Mouse (Mus musculus): ENCODE measurements around the gene Carmil3.

Carmil3 gene

DNA sequence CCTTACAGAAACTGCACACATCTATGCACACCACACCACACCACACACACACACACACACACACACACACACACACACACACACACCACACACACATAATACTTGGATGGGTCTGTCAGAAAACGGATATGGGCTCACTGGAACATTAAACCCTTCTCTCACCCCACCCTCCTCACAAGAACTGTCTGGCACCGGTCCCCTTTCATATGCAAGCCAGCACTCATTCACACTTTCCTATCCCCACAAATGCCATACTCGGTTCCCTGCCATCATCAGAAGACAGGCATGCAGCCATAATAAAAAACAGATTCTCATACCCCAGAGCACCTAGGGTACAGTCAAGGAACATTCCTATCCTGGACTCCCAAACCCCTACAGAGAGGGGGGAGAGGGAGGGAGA, 1.7 kb downstream of the Carmil3 start:
- intact Hi-C loops (cut with DNase I): no loop called here

DNA sequence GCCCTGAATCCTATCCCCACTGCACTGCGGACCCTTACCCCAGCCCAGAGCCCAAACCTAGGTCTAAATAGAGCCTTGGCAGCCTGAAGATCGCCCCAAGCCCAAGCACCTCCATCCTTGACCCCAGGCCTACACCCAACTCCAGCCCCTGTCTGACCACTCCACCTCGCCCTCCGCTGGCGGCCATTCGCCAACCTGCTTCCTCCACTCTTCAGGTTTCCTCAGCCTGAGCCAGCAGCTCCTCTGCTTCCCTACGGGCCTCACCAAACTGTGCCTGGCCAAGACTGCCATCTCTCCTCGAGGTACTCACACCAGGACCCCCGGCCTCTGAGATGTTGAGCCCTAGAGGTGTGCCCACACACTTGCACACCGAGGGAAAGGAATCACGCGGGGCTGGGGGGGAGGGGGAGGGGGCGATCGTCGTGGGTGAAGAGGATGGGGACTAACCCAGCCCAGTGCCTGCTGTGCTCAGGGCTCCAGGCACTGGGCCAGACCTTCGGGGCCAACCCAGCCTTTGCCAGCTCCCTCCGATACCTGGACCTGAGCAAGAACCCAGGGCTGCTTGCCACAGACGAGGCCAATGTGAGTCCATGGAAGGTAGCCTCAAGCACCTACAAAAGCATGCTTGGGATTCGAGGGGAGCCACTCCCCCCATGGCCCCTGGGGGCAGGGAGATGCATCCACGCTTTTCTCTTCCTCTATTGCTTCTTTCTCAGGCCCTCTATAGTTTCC, 5.2 kb downstream of the Carmil3 start:
- intact Hi-C loops (cut with DNase I): loop anchor here (2.0 to 5.0 kb wide), 2 partner anchors 41 to 107 kb away; partner anchors contain the start of gene Irf9

DNA sequence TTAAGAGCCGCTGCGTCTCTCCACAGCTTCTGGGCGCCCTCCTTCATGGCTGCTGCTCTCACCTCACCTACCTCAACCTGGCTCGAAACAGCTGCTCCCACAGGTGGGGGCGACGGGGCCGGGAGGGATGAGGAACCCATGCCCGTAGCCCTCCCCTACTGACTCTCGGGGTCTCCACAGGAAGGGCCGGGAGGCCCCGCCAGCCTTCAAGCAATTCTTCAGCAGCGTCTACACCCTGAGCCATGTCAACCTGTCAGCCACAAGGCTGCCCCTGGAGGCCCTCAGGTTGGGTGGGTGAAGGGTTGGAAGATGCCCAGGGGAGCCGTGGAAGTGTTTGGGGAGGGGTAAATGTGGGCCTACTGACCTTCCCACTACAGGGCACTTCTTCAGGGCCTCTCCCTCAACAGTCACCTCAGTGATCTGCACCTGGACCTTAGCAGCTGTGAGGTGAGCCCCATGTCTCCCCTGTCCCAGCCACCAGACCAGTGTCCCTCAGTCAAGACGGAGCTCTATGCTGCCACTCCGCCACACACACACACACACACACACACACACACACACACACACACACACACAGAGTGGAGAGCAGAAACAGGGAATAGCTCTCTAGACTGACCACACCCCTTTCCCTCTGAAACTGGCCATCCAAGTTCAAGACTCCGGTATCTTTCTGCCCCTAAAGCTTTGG, 6.5 kb downstream of the Carmil3 start:
- intact Hi-C loops (cut with DNase I): loop anchor here (2.0 to 5.0 kb wide), 2 partner anchors 40 to 105 kb away; partner anchors contain the start of gene Irf9

DNA sequence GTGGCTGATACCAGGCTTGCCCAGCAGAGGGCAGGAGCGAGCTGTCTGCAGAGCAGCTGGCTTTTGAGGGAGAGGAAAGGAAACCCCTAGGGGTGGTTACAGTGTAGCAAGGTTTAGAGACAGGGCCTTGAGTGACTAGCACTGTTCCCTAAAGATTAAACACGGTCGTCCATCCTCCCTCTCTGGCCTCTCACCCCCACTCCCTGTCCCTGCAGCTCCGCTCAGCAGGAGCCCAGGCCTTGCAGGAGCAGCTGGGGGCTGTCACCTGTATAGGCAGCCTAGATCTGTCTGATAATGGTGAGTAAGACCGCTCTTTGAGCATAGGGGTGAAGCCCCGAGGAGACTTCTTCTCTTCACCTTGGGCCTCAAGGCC, 7.0 kb downstream of the Carmil3 start:
- intact Hi-C loops (cut with DNase I): loop anchor here (2.0 to 5.0 kb wide), 2 partner anchors 39 to 105 kb away; partner anchors contain the start of gene Irf9

DNA sequence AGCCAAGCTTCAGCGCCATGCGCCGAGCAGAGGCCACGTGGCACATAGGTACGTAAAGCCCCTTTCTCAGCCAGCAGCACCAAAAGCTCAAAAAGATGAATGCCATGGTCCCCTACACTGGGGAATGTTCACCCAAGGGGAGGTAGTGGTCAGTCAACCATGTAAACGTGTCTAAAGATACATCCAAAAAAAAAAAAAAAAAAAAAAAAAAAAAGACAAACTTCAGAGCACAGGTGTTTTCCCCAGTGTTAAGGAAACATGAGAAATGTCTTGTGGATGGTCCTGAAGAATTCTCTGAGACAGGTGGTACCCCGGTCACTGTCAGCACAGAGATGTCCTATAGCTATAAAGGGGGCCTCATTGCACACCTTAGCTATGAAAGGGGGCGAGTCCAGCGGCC, 15.2 kb downstream of the Carmil3 start:
- intact Hi-C loops (cut with DNase I): no loop called here

DNA sequence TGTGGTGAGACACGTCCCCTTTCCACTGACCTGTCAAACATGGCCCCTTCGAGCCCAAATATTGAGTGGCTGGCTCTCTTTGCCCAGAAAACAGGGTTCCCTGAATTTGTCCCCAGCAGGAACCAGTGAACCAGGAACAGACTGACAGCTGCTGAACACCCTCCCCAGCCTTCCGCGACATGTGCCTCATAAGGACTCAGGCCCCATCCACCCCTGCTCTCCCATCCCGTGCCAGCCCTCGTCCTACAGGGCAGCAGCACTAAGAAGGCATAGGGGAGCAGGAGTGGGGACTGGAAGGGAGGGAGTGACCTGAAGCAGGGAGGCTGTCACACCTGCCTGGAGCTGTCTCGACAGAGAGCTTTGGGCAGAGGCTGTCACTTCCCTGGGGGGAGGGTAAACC, 17.4 kb downstream of the Carmil3 start:
- intact Hi-C loops (cut with DNase I): no loop called here

DNA sequence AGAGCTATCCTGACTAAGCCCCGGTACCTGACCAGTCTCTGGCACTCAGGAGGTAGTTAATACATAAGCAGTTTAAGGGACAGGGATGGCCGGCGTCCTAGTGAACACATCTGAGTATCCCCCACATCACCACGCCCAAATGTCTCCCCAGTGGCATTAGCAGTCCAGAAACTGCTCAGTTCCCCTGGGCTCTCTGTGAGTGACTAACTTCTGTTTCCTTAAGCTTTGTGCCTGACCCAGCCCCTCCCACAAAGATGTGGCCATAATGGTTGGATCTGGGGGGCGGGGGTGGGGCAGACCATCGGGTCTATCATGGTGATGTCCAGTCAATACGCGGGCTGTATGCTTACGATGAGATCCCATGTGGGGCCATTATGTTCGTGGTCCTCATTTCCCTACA, 19.1 kb downstream of the Carmil3 start:
- intact Hi-C loops (cut with DNase I): no loop called here

DNA sequence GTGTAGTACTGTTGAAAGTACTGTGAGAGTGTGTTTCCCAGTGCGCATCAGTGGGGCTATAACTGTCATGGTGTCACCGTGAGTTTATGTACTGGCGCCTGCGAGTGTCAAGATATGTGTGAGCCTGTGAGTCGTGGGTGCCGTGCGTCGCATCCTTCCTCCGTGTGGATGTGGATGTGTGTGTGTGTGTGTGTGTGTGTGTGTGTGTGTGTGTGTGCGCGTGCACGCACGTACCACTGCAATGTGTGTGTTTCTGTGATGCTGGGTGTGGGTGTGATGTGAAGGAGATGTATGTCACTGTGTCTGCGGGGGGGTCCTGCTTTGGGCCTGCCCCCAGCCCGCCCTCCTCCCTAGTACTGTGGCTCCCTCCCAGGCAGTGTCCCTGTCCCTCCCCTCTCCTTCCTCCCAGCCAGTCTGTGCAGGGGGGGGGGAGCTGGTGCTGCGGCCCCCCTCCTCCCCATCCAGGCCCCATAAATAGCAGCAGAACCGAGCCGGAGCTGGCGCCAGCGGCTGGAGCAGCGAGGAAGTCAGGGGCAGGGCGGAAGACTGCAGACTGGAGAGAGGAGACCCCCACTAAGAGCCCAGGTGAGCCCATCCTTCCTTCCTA, 19.8 kb downstream of the Carmil3 start, which contains the start of gene Cpne6:
TSS of gene Cpne6 (plus strand) at position 321 of the 607 bp plus-strand sequence.
- intact Hi-C loops (cut with DNase I): no loop called here

DNA sequence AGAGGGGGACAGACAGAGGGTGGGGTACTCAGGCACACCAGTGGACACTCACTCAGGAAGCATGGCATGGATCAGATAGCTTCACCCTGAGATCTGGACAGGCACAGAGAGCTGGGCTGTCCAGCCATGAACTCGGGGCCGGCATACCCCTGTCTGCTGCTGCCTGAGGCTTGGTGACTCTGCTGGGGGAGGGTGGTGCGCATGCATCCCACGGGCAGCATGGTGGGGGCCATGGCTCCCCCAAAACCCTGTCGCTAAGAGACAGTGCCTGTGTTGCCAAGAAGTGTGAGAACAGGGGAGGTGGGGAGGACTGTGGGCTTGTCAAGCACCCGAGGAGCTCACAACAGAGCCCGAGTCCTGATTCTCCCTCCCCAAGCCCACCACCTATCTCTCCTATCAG, 20.6 kb downstream of the Carmil3 start:
- intact Hi-C loops (cut with DNase I): no loop called here

DNA sequence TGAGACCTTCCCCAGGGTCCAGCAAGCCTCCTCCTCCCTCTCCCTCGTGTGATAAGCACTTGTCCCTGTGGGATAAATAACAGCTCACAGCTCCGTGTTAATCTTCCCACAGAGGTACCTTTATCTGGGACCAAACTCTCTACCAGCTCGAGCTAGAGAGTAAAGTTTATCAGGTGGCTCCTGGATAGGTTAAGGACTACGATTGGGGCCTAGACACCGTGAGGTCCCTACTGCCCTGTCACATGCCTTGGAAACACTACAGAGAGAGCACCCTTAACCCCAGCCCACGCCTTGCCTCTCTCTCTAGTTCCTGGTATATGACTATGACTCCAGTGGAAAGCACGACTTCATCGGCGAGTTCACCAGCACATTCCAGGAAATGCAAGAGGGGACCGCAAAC, 23.5 kb downstream of the Carmil3 start:
- intact Hi-C loops (cut with DNase I): no loop called here

DNA sequence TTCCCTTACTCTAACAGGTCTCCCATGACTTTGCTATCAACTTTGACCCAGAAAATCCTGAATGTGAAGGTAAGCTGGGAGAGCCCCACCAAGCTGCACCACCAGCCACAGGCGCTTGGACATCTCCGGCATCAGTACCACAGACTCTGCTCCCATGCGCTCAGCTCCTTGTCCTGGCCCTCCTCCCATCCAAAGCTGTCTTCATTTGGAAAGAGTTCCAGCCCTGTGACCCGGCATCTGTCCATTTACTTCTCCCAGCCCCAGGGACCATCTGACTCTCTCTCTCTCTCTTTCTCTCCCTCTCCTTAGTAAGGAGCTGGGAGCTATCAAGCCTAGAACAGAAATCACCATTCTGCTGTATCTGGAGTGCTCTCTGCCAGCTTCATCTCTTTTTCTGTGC, 25.4 kb downstream of the Carmil3 start:
- intact Hi-C loops (cut with DNase I): no loop called here

DNA sequence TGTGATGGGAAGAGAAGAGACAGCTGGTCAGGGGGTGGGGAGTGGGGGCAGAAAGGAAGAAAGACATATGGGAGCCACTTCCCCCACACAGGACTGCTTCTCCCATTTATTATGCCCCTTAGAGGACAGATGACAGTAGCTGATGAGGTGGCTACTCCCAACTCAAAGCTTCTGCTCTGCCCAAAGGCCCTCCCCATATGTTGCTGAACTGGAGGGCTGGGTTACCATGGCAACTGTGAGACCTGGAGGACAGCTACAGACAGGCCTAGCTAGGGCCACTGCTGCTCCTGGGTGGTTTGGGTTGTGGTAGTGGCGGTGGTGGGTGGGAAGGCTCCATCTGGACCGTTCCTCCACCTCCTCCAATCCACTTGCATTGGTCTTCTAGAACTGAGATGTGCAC, 28.4 kb downstream of the Carmil3 start:
- intact Hi-C loops (cut with DNase I): no loop called here

DNA sequence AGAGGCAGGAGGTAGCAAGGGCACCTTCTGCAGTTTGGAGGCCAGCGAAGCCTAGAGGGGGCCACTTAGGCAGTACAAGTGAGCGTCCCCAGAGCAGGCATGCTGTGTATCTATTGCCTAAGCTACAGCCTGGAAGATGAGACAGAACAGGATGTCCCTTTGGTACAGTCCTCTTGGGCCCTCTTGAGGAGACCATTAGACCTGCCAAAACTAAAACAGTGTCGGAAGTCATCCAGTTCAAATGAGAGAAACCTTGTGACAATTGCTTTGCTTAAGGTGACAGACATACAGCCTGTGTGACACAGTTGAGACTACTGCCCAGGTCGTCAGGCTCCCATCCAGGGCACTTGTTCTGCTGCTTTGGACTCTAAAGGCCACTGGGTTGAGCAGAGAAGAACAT, 29.2 kb downstream of the Carmil3 start:
- intact Hi-C loops (cut with DNase I): no loop called here

DNA sequence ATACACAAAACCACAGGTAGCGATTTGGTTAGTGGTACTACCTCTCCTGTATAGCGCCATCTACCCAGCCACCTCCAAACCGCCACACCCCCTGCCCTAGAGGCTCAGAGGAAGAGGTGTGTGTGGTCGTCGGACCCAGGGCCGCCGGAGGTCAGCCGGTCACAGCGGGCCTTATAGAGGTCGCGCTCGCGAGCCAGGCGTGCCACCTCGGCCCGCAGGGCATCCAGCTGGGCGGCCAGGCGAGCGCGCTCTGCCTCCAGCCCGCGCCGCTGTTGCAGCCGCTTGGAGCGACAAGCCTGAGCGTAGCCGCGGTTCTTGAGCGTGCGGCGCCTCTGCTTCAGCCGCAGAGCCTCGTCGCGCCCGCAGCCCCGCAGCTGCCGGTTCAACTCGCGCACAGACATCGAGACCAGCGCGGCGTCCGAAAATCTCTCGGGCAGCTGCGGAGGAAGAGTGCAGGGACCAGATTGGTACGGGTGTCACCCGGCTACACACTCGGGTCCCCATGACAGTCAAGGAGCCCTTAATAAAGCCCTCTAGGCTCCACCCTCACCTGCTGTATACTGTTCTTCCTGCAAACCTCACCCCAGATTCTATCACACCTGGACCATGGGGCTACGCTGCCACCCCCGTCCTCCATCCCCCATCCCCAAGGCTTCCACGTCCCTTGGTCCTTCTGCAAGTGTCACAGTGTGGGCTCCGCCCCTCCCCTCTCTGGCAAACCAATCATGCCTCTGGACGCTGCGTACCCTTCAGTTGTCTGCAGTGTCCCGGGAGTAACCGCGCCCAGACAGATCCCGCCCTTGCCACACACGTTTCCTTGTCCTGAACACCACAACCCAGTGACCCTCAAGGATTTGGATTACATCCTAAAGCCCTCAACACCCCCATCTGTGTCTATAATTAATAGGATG, 30.3 kb downstream of the Carmil3 start:
- intact Hi-C loops (cut with DNase I): no loop called here

DNA sequence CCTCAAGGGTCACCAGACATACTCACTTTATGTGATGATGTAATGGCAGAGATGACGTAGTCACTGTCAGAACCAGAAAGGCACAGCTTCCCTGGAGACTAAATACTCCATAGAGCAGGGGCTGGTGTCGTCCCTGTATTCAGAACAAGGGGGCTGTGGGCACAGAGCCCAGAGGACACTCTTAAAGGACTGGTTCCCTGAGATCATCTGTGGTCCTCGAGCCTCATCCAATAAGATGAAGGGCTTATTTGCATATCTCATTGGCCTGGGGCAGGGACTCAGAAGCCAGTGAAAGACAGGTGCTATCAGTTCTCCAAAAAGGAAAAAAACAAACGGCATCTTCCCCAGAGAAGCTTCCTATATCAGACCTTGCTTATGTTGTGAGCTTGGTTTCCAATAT, 33.6 kb downstream of the Carmil3 start:
- intact Hi-C loops (cut with DNase I): no loop called here

DNA sequence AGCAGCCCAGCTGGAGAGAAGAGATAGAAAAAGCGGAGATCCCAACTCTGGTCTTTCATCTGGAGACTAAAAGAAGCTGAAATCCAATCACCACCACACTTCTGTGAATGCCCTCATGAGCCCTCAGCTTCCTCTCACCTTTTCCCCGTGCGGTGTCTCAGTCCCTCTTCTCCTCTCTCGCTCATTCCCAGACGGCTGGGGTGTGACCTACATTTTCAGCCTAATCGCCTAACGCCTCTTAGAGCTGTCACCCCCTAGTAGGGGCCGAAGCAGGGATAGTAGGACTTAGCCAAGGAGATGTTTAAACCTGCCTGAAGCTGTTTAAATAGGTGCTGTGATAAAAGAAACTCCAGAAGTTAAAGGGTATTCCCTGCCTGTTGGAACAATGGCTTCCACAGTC, 34.3 kb downstream of the Carmil3 start, which contains the start of gene Nrl:
TSS of gene Nrl (minus strand) at position 197 of the 400 bp plus-strand sequence.
- intact Hi-C loops (cut with DNase I): no loop called here

DNA sequence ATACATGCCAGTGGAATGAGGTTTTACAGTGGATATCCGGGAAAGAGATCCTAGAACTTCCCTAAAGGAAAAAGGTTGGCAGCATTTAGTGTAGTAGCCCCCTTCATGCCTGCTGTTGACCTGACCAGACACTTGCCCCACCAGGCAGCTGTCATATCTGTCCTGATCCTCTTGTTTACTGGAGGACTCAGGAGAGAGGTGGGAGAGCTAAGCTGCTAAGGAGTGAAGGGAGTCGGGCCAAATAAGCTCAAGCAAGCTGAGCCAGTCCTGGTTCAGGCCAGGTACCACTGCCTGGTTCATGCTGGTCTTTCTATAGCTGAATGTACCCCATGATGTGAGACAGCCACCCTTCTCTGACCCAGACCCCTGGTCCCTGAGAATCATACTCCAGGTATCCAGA, 36.2 kb downstream of the Carmil3 start:
- intact Hi-C loops (cut with DNase I): no loop called here

DNA sequence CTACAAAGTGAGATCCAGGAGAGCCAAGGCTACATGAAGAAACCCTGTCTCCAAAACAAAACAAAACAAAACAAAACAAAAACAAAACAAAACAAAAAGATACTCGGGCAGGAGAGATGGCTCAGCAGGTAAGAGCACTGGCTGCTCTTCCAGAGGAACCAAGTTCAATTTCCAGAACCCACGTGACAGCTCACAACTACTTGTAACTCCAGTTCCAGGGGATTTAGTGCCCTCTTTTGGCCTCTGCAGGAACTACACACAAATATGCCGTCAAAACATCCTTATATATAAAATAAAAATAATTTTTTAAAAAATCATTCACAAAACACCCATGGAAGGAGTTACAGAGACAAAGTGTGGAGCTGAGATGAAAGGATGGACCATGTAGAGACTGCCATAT, 37.5 kb downstream of the Carmil3 start:
- intact Hi-C loops (cut with DNase I): no loop called here

DNA sequence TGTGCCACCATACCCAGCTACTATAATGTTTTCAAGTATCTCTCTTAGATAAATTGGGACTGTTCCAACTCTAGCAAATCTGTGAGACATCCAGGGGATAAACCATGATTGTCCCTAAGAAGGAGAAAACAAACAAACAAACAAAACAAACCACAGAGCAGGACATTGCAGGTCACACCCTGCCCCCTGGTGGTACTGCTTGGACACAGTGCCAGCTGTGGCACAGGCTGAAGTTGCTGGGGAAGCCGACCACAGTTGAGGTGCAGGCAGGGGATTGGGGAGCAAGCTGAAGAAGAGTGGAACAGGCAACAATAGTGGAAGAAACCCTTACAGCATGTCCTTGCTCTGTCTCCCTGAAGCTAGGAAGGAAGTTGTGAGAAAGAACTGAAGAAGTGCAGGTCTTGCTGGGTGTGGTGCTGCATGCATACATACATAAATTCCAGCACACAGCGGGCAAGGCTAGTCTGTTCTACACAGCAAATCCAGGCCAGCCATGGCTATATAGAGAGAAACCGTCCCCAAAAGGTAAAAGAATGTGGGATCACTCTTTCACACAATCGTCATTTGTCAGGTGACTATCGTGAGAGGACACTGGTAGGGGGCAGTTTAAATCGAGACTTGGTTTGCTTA, 45.8 kb downstream of the Carmil3 start:
- intact Hi-C loops (cut with DNase I): loop anchor here (2.0 kb wide), 1 partner anchor 39 kb away; no protein-coding TSS in a partner anchor

DNA sequence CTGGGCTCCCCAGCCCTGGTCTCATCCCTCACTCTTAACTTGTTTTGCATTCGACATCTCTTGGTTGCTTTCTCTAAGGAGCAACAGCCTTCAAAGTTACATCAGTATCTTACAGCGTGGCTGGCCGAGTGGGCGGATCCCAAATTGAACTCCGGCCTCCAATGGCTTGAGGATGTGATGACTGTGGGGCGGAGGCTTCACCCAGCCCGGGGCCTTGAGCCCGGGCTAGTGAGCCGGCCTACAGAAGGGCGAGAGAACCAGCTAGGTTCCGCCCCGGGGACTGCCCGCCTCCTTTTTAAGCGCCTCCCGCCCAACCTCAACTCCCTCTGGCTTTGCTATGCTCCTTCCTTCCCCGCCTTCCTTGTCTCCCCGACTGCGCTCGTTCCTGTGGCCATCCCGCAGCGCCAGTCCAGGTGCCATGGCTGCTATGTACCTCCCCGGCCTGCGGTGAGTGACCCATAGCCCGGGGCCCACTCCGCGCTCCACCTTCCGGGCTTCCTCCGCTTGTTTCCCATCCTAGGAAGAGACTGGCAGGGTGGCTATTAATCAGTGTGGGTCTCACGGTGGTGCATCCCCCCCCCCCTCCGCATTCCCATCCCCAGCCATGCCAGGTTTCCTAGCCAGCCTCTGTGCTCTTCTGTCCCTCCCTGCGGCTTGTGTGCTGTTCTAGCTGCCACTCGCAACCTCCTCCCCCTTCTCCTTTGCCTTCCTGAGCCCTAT, 49.8 kb downstream of the Carmil3 start, which contains the start of gene Pck2:
TSS of gene Pck2 (plus strand) at position 200 of the 720 bp plus-strand sequence.
- intact Hi-C loops (cut with DNase I): no loop called here

All from adrenal gland (tissue).